Mouse (Mus musculus) E14TG2a.4 (cell line): ENCODE results near the gene Sell.

Experiments
- CTCF ChIP-seq: conservative IDR thresholded peaks from 2 replicates; pipeline ENCODE4 v1.5.1; 2014; ENCODE audit warnings: low read length
- NANOG ChIP-seq: IDR thresholded peaks from 2 replicates; pipeline ENCODE4 v1.6.1; 2014; ENCODE audit warnings: borderline replicate concordance, low read length, mixed read lengths
- POU5F1 ChIP-seq: IDR thresholded peaks from 2 replicates; pipeline ENCODE4 v1.6.1; 2014; ENCODE audit warnings: low read length, borderline replicate concordance

DNA sequence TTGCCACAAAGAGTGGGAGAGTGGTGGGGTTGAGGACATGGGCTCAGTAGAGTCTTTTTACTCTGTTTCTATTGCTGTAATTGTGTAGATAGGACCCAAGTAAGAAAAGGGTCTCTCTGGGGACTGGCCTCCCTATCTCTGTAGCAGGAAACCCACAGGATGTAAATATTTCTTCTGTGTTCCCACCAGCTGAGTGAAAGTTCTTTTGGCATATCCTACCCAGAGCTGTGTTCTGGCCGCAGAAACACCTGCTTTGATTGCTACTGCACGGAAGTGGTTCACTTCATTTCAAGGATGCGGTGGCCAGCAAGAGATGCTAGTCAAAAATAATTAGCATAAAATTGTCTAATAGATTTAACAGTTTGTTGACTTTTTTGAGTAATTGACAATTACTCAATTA, 15.2 kb downstream of the Sell start:
- TF ChIP-seq CTCF (no peak), POU5F1 (no peak), NANOG (no peak)
